Mouse (Mus musculus) testis, adult 2 months (tissue): ENCODE measurements at regions not wholly inside any gene's neighbourhood (a gene's known extent, or its start where the extent isn't known, plus 50 kb on each side); places are given as distances from the start of the nearest gene placed in this dataset.

ENCODE experiments used
- H3K27ac ChIP-seq: fragments of 200-500 bp; 2 replicates; pipeline ENCODE4 v1.5.1; 2012; ENCODE audit warnings: low read depth, low read length; ENCODE audit not compliant: control insufficient read depth, insufficient read depth
- H3K27me3 ChIP-seq: fragments of 200-500 bp; 2 replicates; pipeline ENCODE4 v1.6.1; 2012; ENCODE audit warnings: mild to moderate bottlenecking, low read length, moderate library complexity; ENCODE audit not compliant: control insufficient read depth, insufficient read depth
- H3K36me3 ChIP-seq: fragments of 200-500 bp; 2 replicates; pipeline ENCODE4 v1.6.1; 2012; ENCODE audit warnings: mild to moderate bottlenecking, low read length; ENCODE audit not compliant: control insufficient read depth, insufficient read depth
- H3K4me1 ChIP-seq: fragments of 200-500 bp; 2 replicates; pipeline ENCODE4 v1.6.1; 2012; ENCODE audit warnings: low read length; ENCODE audit not compliant: control insufficient read depth, insufficient read depth
- H3K4me3 ChIP-seq: fragments of 200-500 bp; 2 replicates; pipeline ENCODE4 v1.5.1; 2012; ENCODE audit warnings: low read depth, mild to moderate bottlenecking, low read length, moderate library complexity, mixed read lengths; ENCODE audit not compliant: control insufficient read depth
- CTCF ChIP-seq: fragments of 200-500 bp; IDR thresholded peaks from 2 replicates; pipeline ENCODE4 v1.5.1; 2012; ENCODE audit warnings: low read depth, mild to moderate bottlenecking, inconsistent platforms, low read length, moderate library complexity; ENCODE audit not compliant: control insufficient read depth, insufficient read depth, insufficient replicate concordance
- POLR2A ChIP-seq: fragments of 200-500 bp; IDR thresholded peaks from 2 replicates; pipeline ENCODE4 v1.6.1; 2012; ENCODE audit warnings: low read depth, mild to moderate bottlenecking, inconsistent platforms, low read length, moderate library complexity; ENCODE audit not compliant: control insufficient read depth

GRCm38 (mm10) chr14:120560416-120560815 lies 82.2 kb downstream of the Rap2a start:
- H3K4me1 ChIP-seq, result no peaks in the 10 kb centered on the region
- no peak overlapping the region for H3K27ac ChIP-seq
- no peaks in the 10 kb centered on the region for H3K36me3 ChIP-seq
- no peak overlapping the region for H3K4me3 ChIP-seq
- H3K27me3 ChIP-seq, result no peaks in the 10 kb centered on the region
- TF ChIP-seq POLR2A (no peak), CTCF (no peak)

- no peak overlapping the region for H3K4me3 ChIP-seq
- no peak for TF ChIP-seq POLR2A
- no peak for TF ChIP-seq CTCF
- no peaks in the 10 kb centered on the region for H3K4me1 ChIP-seq
- no peaks in the 10 kb centered on the region for H3K27me3 ChIP-seq
- H3K27ac ChIP-seq, result no peak overlapping the region
- no peaks in the 10 kb centered on the region for H3K36me3 ChIP-seq
These were observed 82.7 kb downstream of the Rap2a start for GRCm38 (mm10) chr14:120560987-120561386.

DNA sequence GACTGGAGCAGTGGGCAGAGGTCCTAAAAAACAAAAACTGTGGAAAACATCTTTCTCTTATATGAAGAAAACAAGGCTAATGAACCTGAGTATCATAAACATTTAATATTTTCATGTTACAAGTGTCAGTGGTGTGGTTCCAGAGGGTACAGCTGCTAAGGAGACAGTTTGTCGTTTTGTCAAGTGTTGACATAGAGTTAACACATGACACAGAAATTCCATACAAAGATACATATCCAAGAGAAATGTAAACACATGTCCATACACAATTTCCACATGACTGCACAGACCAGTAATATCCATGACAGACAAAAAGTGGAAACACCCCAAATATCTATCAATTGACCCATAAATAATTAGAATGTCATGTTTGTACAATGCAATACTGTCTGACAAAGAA lies 88.7 kb downstream of the Rap2a start:
- Histone ChIP-seq H3K27ac (no peak overlapping the region), H3K27me3 (no peaks in the 10 kb centered on the region), H3K4me1 (no peaks in the 10 kb centered on the region), H3K4me3 (no peak overlapping the region), H3K36me3 (no peaks in the 10 kb centered on the region)
- TF ChIP-seq CTCF (no peak), POLR2A (no peak)

DNA sequence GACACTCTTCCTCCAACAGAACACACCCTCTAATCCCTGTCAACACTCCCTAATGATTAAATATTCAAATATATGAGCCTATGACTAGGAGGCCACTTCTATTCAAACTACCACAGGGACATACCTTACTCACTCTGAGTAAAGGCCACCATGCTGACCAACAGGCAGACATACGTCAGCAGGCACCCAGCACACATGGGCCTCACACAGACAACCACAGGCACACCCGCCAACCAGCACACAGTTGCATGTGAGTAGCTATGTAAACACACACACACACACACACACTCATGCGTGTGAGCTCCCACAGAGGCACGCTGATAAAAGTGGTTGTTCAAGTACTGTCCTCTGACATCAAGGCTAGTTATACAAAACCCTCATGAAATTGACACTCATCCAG lies 89.8 kb downstream of the Rap2a start:
- Histone ChIP-seq H3K27me3 (no peaks in the 10 kb centered on the region), H3K4me3 (no peak overlapping the region), H3K36me3 (no peaks in the 10 kb centered on the region), H3K4me1 (no peaks in the 10 kb centered on the region), H3K27ac (no peak overlapping the region)
- no peak for TF ChIP-seq CTCF
- TF ChIP-seq POLR2A, result no peak

DNA sequence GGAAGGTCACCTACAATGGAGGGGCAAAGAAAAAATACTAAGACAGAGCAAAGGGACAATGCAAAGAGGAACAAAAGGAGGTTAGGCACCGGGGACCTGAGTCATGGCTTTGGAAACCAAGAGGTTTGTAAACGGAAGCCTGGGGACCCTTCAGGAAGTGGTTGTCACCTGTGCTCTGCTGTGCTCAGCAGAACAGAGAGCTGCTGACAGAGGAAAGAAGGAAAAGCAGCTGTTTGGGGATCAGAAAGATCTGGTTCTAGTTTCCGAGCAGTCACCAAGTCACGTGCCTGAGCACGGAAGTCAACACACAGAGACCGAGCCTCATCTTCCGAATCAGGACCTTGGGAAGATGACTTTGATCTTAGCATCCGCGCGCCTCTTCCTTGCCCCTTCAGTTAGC lies 94.0 kb downstream of the Rap2a start:
- no peak overlapping the region for H3K4me3 ChIP-seq
- H3K27ac ChIP-seq, result no peak overlapping the region
- no peaks in the 10 kb centered on the region for H3K27me3 ChIP-seq
- H3K4me1 ChIP-seq, result no peaks in the 10 kb centered on the region
- H3K36me3 ChIP-seq, result no peaks in the 10 kb centered on the region
- TF ChIP-seq POLR2A, result no peak
- no peak for TF ChIP-seq CTCF

GRCm38 (mm10) chr14:120575202-120575601 lies 97.0 kb downstream of the Rap2a start:
- no peak for TF ChIP-seq POLR2A
- no peak for TF ChIP-seq CTCF
- H3K4me1 ChIP-seq, result no peaks in the 10 kb centered on the region
- H3K4me3 ChIP-seq, result no peak overlapping the region

GRCm38 (mm10) chr14:120578352-120579080 lies 100.3 kb downstream of the Rap2a start:
- Histone ChIP-seq H3K27ac (no peak overlapping the region), H3K27me3 (no peaks in the 10 kb centered on the region), H3K4me3 (no peak overlapping the region), H3K36me3 (no peaks in the 10 kb centered on the region), H3K4me1 (no peaks in the 10 kb centered on the region)
- TF ChIP-seq POLR2A, result no peak
- no peak for TF ChIP-seq CTCF

More at GRCm38 (mm10) chr14:120575202-120575601, 97.0 kb downstream of the Rap2a start:
- no peaks in the 10 kb centered on the region for H3K36me3 ChIP-seq
- no peaks in the 10 kb centered on the region for H3K27me3 ChIP-seq
- no peak overlapping the region for H3K27ac ChIP-seq
